Mouse (Mus musculus): ENCODE data around the gene Gnb4. TPM values are rescaled to one million over a fixed set of nuclear protein-coding genes. Genes with fewer than 3 reads are reported as not detected.

Gene Gnb4
- polyA plus RNA-seq, 1 experiment: 6.5 TPM

- H3K27me3 ChIP-seq (ENCODE audit: control insufficient read depth, insufficient read depth, low read length): no peaks in the 10 kb centered on the region
- peaks cover 52% of the 10 kb centered on the region for H3K36me3 ChIP-seq (ENCODE audit: control insufficient read depth, insufficient read depth, low read length)
- no peaks in the 10 kb centered on the region for H3K4me1 ChIP-seq (ENCODE audit: control insufficient read depth, insufficient read depth, insufficient read length, low read length)
- WGBS: 44% methylated on average over 1 of the region's 1 CpGs
- TF ChIP-seq POLR2A (IDR thresholded peaks at IDR 0.05; ENCODE audit: low read depth, low read length) (no peak), CTCF (IDR thresholded peaks at IDR 0.05; ENCODE audit: extremely low read depth, insufficient read length, insufficient replicate concordance, low read depth, low read length) (no peak)
- H3K27ac ChIP-seq (ENCODE audit: insufficient read depth, low read depth, low read length): no peak overlapping the region
- no peak overlapping the region for H3K4me3 ChIP-seq (ENCODE audit: low read depth, low read length)
Observed at GRCm38 (mm10) chr3:32535692-32536091, 80.7 kb downstream of the Gnb4 start.

Other genes starting within 250 kb of the Gnb4 start
- 0.96 and 2.1 TPM in 2 replicates for gene Pik3ca, start 218.9 kb downstream of the Gnb4 start, polyA plus RNA-seq (2012; rRNA removed)
- gene Kcnmb3, start 124.4 kb downstream of the Gnb4 start, polyA plus RNA-seq (2012; rRNA removed): not detected in 2 replicates
- gene Zfp639, start 106.3 kb downstream of the Gnb4 start, polyA plus RNA-seq (2012; rRNA removed): 12.1 and 17.7 TPM in 2 replicates
- gene Mfn1, start 87.1 kb downstream of the Gnb4 start, polyA plus RNA-seq (2012; rRNA removed): 2.2 and 4.6 TPM in 2 replicates
- gene Actl6a, start 89.7 kb upstream of the Gnb4 start, polyA plus RNA-seq (2012; rRNA removed): 5.7 and 8.7 TPM in 2 replicates
- gene Ndufb5, start 120.4 kb upstream of the Gnb4 start, polyA plus RNA-seq (2012; rRNA removed): 76.1 and 141 TPM in 2 replicates
- 0.44 and 0.60 TPM in 2 replicates for gene Mrpl47, start 121.0 kb upstream of the Gnb4 start, polyA plus RNA-seq (2012; rRNA removed)
- 0.10 and 0.30 TPM in 2 replicates for gene Usp13, start 201.0 kb upstream of the Gnb4 start, polyA plus RNA-seq (2012; rRNA removed)